Mouse (Mus musculus) stomach, embryonic 14.5 days (tissue): ENCODE results near the gene Cox10. TPM values are rescaled to one million over a fixed set of nuclear protein-coding genes. Genes with fewer than 3 reads are reported as not detected.

ENCODE experiments used
- ATAC-seq: fragments of 200-750 bp; cut with Nextera tagmentation; 2 replicates; pipeline ENCODE4 v1.8.0; 2017; ENCODE audit warnings: low read depth, moderate TSS enrichment; ENCODE audit not compliant: insufficient number of reproducible peaks, insufficient read depth, low FRiP score
- H3K27ac ChIP-seq: fragments of 300-500 bp; sonication (generic); 2 replicates; pipeline ENCODE4 v1.5.1; 2014; ENCODE audit warnings: mild to moderate bottlenecking, low read length, moderate library complexity, mixed read lengths
- H3K27me3 ChIP-seq: fragments of 300-500 bp; sonication (generic); 2 replicates; pipeline ENCODE4 v1.6.1; 2014; ENCODE audit warnings: low read length, control low read depth, mixed read lengths; ENCODE audit not compliant: control insufficient read depth, insufficient read depth
- H3K36me3 ChIP-seq: fragments of 300-500 bp; sonication (generic); 2 replicates; pipeline ENCODE4 v1.6.1; 2014; ENCODE audit warnings: mild to moderate bottlenecking, control low read depth, low read length, moderate library complexity, mixed read lengths; ENCODE audit not compliant: control insufficient read depth, insufficient read depth
- H3K4me1 ChIP-seq: fragments of 300-500 bp; sonication (generic); 2 replicates; pipeline ENCODE4 v1.6.1; 2014; ENCODE audit warnings: low read length, control low read depth, mixed read lengths; ENCODE audit not compliant: control insufficient read depth, insufficient read depth
- H3K4me2 ChIP-seq: fragments of 300-500 bp; sonication (generic); replicated peaks from 2 replicates; pipeline ENCODE4 v1.6.1; 2014; ENCODE audit warnings: low read depth, low read length, control low read depth
- H3K4me3 ChIP-seq: fragments of 300-500 bp; sonication (generic); 2 replicates; pipeline ENCODE4 v1.5.1; 2014; ENCODE audit warnings: low read depth, low read length, control low read depth
- H3K9ac ChIP-seq: fragments of 300-500 bp; sonication (generic); replicated peaks from 2 replicates; pipeline ENCODE4 v1.6.1; 2014; ENCODE audit warnings: low read depth, mild to moderate bottlenecking, control low read depth, low read length, moderate library complexity, mixed read lengths
- H3K9me3 ChIP-seq: fragments of 300-500 bp; sonication (generic); 2 replicates; pipeline ENCODE4 v1.6.1; 2016; ENCODE audit warnings: low read depth, low read length, control low read depth; ENCODE audit not compliant: control insufficient read depth
- WGBS: fragments of 180-500 bp; shearing (Covaris S2); extraction: QIAGEN DNeasy Blood & Tissue Kit; methylation state at CpG from one replicate; pipeline ENCODE4 v1.1.7; 2014; 5-methylcytosine and 5-hydroxymethylcytosine counted together
- polyA plus RNA-seq: library from polyadenylated mRNA; unstranded; fragments of >200 nt; fragmentation: Nextera tagmentation; extraction: Ambion mirVana; gene quantifications from 2 replicates; pipeline ENCODE4 v1.2.1, GENCODE M21; 2014

The Cox10 gene
- polyA plus RNA-seq, 1 experiment from 2014 or later, result 25.1 TPM

DNA sequence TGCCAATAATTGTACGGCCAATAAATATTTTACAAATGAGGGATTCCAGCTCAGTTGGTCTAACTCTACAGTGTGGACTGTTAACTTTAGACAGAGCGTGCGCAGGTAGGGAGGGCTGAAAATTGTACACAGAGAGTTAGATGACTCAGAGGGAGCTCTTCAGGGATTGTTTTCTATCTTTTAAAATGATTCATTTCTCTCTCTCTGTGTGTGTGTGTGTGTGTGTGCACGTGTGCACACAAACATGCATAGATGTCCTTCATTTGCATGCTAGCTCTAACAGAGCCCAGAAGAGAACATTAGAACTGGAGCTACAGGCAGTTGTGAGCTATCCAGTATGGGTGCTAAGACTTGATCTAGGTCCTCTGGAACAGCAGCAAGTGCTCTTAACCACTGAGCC is 17.0 kb downstream of the Cox10 start:
- H3K9ac ChIP-seq, result no peak overlapping the region
- H3K4me1 ChIP-seq, result no peaks in the 10 kb centered on the region
- peaks cover 6% of the 10 kb centered on the region; the same call in 1 of the 2 replicates for H3K36me3 ChIP-seq
- no peaks in the 10 kb centered on the region for H3K27me3 ChIP-seq
- no peak overlapping the region for H3K4me2 ChIP-seq
- WGBS, result 94% methylated on average over 4 of the region's 4 CpGs
- H3K27ac ChIP-seq, result no peak overlapping the region
- no peak for ATAC-seq
- H3K9me3 ChIP-seq, result no peaks in the 10 kb centered on the region
- H3K4me3 ChIP-seq, result no peak overlapping the region

DNA sequence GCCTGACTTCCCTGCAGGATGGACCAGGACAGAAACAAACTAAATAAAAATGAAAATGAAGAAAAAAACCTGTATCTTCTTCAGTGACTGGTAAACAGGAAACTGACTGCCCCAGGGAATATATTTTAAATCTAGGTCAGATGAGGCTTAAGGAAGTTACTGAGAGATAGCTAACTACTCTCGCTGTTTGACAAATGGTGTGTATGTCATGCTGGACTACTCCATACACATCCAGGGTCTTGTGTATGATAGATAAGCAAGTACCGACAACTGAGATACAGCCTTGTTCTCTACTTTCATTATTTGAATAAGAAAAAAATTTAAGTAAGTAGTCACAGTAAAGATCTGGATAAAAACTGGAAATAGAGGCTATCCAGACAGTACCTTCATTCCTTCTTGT is 20.0 kb downstream of the Cox10 start:
- Histone ChIP-seq H3K9ac (no peak overlapping the region), H3K9me3 (no peaks in the 10 kb centered on the region), H3K27ac (no peak overlapping the region), H3K4me2 (no peak overlapping the region), H3K4me1 (no peaks in the 10 kb centered on the region), H3K36me3 (peaks cover 6% of the 10 kb centered on the region; the same call in 1 of the 2 replicates), H3K27me3 (no peaks in the 10 kb centered on the region), H3K4me3 (no peak overlapping the region)
- no peak for ATAC-seq
- 80% methylated on average over 2 of the region's 2 CpGs for WGBS

DNA sequence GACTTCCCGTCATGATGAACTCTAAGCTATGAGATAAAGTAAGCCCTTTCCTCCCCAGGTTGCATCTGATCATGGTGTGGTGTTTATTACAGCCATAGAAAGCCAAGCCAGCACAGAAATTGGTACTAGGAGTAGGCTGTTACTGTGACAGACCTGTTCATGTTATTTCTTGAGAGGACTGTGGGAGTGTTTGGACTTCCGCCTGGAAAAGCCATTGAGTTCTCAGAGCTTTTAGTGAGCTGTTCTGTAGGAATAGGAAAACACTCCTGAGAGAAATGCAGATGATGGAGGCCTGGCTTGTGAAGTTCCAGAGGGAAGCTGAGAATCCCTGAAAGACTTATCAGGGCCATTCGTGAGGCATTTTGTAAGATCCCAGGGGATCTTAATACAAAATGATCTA is 20.8 kb downstream of the Cox10 start:
- 90% methylated on average over 3 of the region's 3 CpGs for WGBS
- ATAC-seq, result no peak
- Histone ChIP-seq H3K4me3 (no peak overlapping the region), H3K9ac (no peak overlapping the region), H3K4me2 (no peak overlapping the region), H3K4me1 (no peaks in the 10 kb centered on the region), H3K27me3 (no peaks in the 10 kb centered on the region), H3K9me3 (no peaks in the 10 kb centered on the region), H3K27ac (no peak overlapping the region), H3K36me3 (peaks cover 6% of the 10 kb centered on the region; the same call in 1 of the 2 replicates)

DNA sequence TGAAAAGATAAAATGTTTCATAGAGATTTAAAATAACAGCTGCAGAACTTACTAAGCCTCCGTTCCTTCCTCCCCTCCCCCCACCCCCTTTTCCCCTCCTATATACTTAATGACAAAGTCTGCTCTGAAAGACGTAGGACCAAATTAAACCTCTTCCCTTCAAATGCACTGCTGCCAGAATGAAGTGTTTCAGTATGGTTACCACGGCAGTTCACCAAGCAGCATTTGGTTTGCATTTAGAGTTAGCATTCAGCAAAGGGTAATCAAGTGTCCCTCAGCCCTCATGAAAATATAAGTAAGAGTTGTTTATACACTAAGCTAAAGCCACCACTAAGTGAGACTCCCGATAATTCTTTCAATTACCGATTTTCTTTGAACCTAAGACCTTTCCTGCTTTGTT is 25.9 kb downstream of the Cox10 start:
- no peak overlapping the region for H3K27ac ChIP-seq
- H3K9me3 ChIP-seq, result no peaks in the 10 kb centered on the region
- peaks cover 2% of the 10 kb centered on the region; the same call in 1 of the 2 replicates for H3K36me3 ChIP-seq
- no peak overlapping the region for H3K9ac ChIP-seq
- H3K4me2 ChIP-seq, result no peak overlapping the region
- ATAC-seq, result no peak
- 75% methylated on average over 5 of the region's 5 CpGs for WGBS
- H3K4me1 ChIP-seq, result no peaks in the 10 kb centered on the region
- H3K27me3 ChIP-seq, result no peaks in the 10 kb centered on the region
- no peak overlapping the region for H3K4me3 ChIP-seq

DNA sequence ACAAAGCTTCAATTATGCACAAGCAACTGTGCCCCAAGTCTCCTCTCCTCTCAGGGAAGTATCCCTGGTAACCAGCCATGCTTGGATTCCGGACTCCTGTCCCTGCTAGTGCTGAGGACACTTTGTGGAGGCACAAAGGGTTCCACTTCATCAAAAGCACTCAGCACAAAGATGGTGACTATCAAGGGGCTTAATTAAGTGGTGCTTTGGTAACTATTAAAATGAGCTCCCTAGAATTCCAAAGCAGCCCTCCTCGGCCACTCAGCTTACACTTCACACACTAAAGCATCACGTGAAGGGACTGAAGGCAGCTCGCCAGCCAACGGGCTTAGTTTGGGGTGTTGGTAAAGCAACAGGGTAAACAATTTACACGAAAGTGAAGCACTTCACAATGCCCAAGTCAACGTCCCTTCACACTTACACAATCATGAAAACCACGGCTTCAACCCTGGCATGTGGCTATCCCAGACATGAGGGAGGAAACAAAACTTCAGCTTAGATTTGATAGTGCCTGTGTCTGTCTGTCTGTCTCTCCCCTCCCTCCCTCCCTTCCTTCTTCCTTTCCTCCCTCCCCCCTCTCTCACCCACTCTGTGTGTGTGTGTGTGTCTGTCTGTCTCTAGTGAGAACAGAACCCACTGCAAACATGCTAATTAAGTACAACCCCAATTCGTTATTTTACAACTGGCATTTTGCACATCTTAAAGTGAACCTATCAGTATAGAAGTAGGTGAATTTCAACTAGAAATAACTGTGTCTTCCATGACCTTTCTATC is 27.9 kb downstream of the Cox10 start:
- Histone ChIP-seq H3K4me2 (no peak overlapping the region), H3K4me1 (no peaks in the 10 kb centered on the region), H3K4me3 (no peak overlapping the region), H3K9me3 (no peaks in the 10 kb centered on the region), H3K9ac (no peak overlapping the region), H3K36me3 (no peaks in the 10 kb centered on the region), H3K27me3 (no peaks in the 10 kb centered on the region), H3K27ac (no peak overlapping the region)
- WGBS, result 65% methylated on average over 9 of the region's 9 CpGs
- no peak for ATAC-seq

DNA sequence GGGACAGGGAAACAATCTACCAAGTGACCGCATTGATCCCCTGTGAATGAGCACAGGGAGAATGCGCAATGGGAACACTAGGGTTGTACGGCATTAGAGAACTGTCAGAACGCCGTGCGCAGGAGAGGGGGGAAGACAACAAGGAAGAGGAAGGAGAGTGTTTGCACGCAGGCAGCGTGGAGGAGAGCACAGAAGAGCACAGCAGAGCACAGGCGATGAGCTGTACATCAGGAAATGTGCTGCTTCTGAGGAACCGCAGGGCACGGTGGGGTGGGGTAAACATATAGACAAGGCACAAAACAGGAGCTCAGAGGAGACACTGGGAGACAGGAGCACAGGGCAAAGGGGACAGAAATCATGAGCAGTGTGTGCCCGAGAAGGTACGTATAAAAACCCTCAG is 31.8 kb downstream of the Cox10 start:
- no peak for ATAC-seq
- H3K9me3 ChIP-seq, result no peaks in the 10 kb centered on the region
- H3K27ac ChIP-seq, result no peak overlapping the region
- WGBS, result 81% methylated on average over 13 of the region's 13 CpGs
- no peak overlapping the region for H3K9ac ChIP-seq
- no peaks in the 10 kb centered on the region for H3K4me1 ChIP-seq
- H3K4me2 ChIP-seq, result no peak overlapping the region
- no peaks in the 10 kb centered on the region for H3K27me3 ChIP-seq
- H3K4me3 ChIP-seq, result no peak overlapping the region
- no peaks in the 10 kb centered on the region for H3K36me3 ChIP-seq

DNA sequence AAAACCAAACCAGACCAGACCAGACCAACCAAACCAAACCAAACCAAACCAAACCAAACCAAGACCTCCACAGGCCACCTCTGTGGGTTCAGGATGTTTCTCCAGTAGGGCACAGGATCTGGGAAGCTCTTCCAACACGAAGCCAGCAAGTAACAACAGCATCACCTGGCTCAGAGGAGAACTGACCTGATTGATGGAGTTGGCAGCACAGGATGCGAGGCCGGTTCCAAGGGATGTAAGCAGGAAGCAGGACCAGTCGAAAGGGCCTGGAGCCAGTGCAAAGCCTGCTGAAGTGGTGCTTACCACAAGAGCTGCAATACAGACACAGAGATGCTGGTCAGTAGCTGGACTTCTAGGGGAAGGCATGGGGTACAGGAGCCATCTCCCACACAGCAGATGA is 34.2 kb downstream of the Cox10 start:
- Histone ChIP-seq H3K9me3 (no peaks in the 10 kb centered on the region), H3K36me3 (no peaks in the 10 kb centered on the region), H3K4me3 (no peak overlapping the region), H3K4me1 (no peaks in the 10 kb centered on the region), H3K27me3 (no peaks in the 10 kb centered on the region), H3K9ac (no peak overlapping the region), H3K4me2 (no peak overlapping the region), H3K27ac (no peak overlapping the region)
- 82% methylated on average over 4 of the region's 4 CpGs for WGBS
- no peak for ATAC-seq

DNA sequence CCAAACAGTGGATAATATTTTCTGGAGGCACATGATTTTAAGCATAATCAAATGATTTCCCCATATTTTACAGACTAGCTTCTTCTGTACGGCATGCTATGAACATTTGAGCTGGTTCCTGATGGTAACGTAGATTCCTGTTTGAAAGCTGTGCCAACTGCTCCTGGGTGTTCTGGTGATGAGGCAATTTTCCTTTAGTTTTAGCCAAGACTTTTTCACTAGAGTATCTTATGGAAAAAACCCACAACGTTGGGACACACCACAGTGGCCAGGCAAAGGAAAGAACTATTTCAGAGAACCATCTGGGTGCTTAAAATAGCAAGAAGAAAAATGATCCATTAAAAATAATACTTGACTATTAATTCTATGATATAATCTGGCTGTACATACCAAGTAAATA is 35.2 kb downstream of the Cox10 start:
- Histone ChIP-seq H3K4me3 (no peak overlapping the region), H3K9me3 (no peaks in the 10 kb centered on the region), H3K27me3 (no peaks in the 10 kb centered on the region), H3K9ac (no peak overlapping the region), H3K4me2 (no peak overlapping the region), H3K27ac (no peak overlapping the region), H3K4me1 (no peaks in the 10 kb centered on the region), H3K36me3 (no peaks in the 10 kb centered on the region)
- WGBS, result 82% methylated on average over 3 of the region's 3 CpGs
- ATAC-seq, result no peak

DNA sequence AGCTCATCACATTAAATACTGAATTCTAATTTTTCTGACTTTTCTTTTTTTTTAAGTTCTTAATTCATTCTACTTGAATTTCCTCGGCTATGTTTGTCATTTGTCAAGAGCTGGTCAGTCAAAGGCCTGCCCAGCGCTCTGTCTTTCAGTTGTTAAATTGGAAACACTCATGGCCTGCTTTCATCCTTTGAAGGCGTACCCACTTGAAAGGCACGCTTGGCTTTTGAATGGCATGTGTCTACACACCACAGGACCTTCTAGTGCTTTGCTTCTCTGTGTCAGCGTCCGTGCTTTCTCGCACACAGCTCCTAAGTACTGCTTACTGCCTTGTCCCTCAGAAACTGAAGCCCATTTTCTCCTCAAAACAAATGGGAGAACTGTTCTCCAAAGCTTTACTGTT is 38.0 kb downstream of the Cox10 start:
- no peak for ATAC-seq
- H3K9me3 ChIP-seq, result no peaks in the 10 kb centered on the region
- H3K27me3 ChIP-seq, result no peaks in the 10 kb centered on the region
- no peak overlapping the region for H3K27ac ChIP-seq
- no peaks in the 10 kb centered on the region for H3K4me1 ChIP-seq
- H3K9ac ChIP-seq, result no peak overlapping the region
- 72% methylated on average over 7 of the region's 7 CpGs for WGBS
- no peaks in the 10 kb centered on the region for H3K36me3 ChIP-seq
- H3K4me2 ChIP-seq, result no peak overlapping the region
- H3K4me3 ChIP-seq, result no peak overlapping the region
